Mouse (Mus musculus): ENCODE measurements around the gene Gabpa. TPM values are rescaled to one million over a fixed set of nuclear protein-coding genes. Genes with fewer than 3 reads are reported as not detected.

Gene Gabpa
- total RNA-seq (2021) = 10 to 100 TPM; 16.4 to 24.0 TPM

GRCm38 (mm10) chr16:84834745-84835440 is at the start of gene Gabpa:
Gabpa (plus strand) TSS chr16:84834925.
- peak; percentile 92 to 93 for DNase-seq (ENCODE audit: low spot score in 2 of 2)
- intact Hi-C loops (cut with DNase I) = loop anchor here (2.0 to 5.0 kb wide), 2 partner anchors 98 to 338 kb away; partner anchors contain the start of genes App and Mrpl39

- no peak for DNase-seq (ENCODE audit: low spot score in 2 of 2)
- intact Hi-C loops (cut with DNase I) = no loop called here
Measured at GRCm38 (mm10) chr16:84784966-84785365, 49.8 kb upstream of the Gabpa start.

- intact Hi-C loops (cut with DNase I) = no loop called here
- no peak for DNase-seq (ENCODE audit: low spot score in 2 of 2)
Measured at GRCm38 (mm10) chr16:84790595-84791165, 44.0 kb upstream of the Gabpa start.

GRCm38 (mm10) chr16:84793401-84793800 is 41.3 kb upstream of the Gabpa start:
- intact Hi-C loops (cut with DNase I) = no loop called here

GRCm38 (mm10) chr16:84795337-84795736 is 39.4 kb upstream of the Gabpa start:
- intact Hi-C loops (cut with DNase I) = no loop called here
- no peak for DNase-seq (ENCODE audit: low spot score in 2 of 2)

More at GRCm38 (mm10) chr16:84793401-84793800, 41.3 kb upstream of the Gabpa start:
- DNase-seq (ENCODE audit: low spot score in 2 of 2) = no peak

- no peak for DNase-seq (ENCODE audit: low spot score in 2 of 2)
- intact Hi-C loops (cut with DNase I) = no loop called here
Measured at GRCm38 (mm10) chr16:84796678-84797077, 38.0 kb upstream of the Gabpa start.

- no peak for DNase-seq (ENCODE audit: low spot score in 2 of 2)
- intact Hi-C loops (cut with DNase I) = no loop called here
Measured at GRCm38 (mm10) chr16:84800038-84800437, 34.7 kb upstream of the Gabpa start.

- intact Hi-C loops (cut with DNase I) = no loop called here
- DNase-seq (ENCODE audit: low spot score in 2 of 2) = no peak
Measured at GRCm38 (mm10) chr16:84802217-84802616, 32.5 kb upstream of the Gabpa start.

GRCm38 (mm10) chr16:84804866-84805265 is 29.9 kb upstream of the Gabpa start:
- no peak for DNase-seq (ENCODE audit: low spot score in 2 of 2)
- intact Hi-C loops (cut with DNase I) = no loop called here

GRCm38 (mm10) chr16:84806175-84806574 is 28.6 kb upstream of the Gabpa start:
- intact Hi-C loops (cut with DNase I) = no loop called here
- no peak for DNase-seq (ENCODE audit: low spot score in 2 of 2)

GRCm38 (mm10) chr16:84807874-84808273 is 26.9 kb upstream of the Gabpa start:
- intact Hi-C loops (cut with DNase I) = no loop called here
- DNase-seq (ENCODE audit: low spot score in 2 of 2) = no peak

- intact Hi-C loops (cut with DNase I) = no loop called here
Measured at GRCm38 (mm10) chr16:84810254-84810653, 24.5 kb upstream of the Gabpa start.

GRCm38 (mm10) chr16:84813852-84814251 is 20.9 kb upstream of the Gabpa start:
- intact Hi-C loops (cut with DNase I) = loop anchor here (2.0 kb wide), 1 partner anchor 39 kb away; the partner anchor contains the start of gene Jam2
- DNase-seq (ENCODE audit: low spot score in 2 of 2) = no peak

More at GRCm38 (mm10) chr16:84810254-84810653, 24.5 kb upstream of the Gabpa start:
- DNase-seq (ENCODE audit: low spot score in 2 of 2) = no peak

GRCm38 (mm10) chr16:84814511-84814910 is 20.2 kb upstream of the Gabpa start:
- DNase-seq (ENCODE audit: low spot score in 2 of 2) = no peak
- intact Hi-C loops (cut with DNase I) = loop anchor here (2.0 kb wide), 1 partner anchor 40 kb away; the partner anchor contains the start of gene Jam2

GRCm38 (mm10) chr16:84817423-84817822 is 17.3 kb upstream of the Gabpa start:
- DNase-seq (ENCODE audit: low spot score in 2 of 2) = no peak
- intact Hi-C loops (cut with DNase I) = no loop called here

- DNase-seq (ENCODE audit: low spot score in 2 of 2) = no peak
- intact Hi-C loops (cut with DNase I) = no loop called here
Measured at GRCm38 (mm10) chr16:84825009-84825408, 9.7 kb upstream of the Gabpa start.

GRCm38 (mm10) chr16:84831696-84832095 is 3.0 kb upstream of the Gabpa start:
- intact Hi-C loops (cut with DNase I) = loop anchor here (5.0 kb wide), 1 partner anchor 94 kb away; the partner anchor contains the start of gene Mrpl39
- DNase-seq (ENCODE audit: low spot score in 2 of 2) = no peak

- intact Hi-C loops (cut with DNase I) = loop anchor here (5.0 kb wide), 1 partner anchor 95 kb away; the partner anchor contains the start of gene Mrpl39
Measured at GRCm38 (mm10) chr16:84832736-84833135, 2.0 kb upstream of the Gabpa start.

GRCm38 (mm10) chr16:84834344-84834743 is 381 bp upstream of the Gabpa start:
- intact Hi-C loops (cut with DNase I) = loop anchor here (2.0 to 5.0 kb wide), 2 partner anchors 97 to 338 kb away; partner anchors contain the start of genes App and Mrpl39
- DNase-seq (ENCODE audit: low spot score in 2 of 2) = no peak

More at GRCm38 (mm10) chr16:84832736-84833135, 2.0 kb upstream of the Gabpa start:
- DNase-seq (ENCODE audit: low spot score in 2 of 2) = no peak

- intact Hi-C loops (cut with DNase I) = loop anchor here (2.0 kb wide), 1 partner anchor 337 kb away; the partner anchor contains the start of gene App
Measured at GRCm38 (mm10) chr16:84835441-84835822, 707 bp downstream of the Gabpa start, which contains the start of gene Atp5j. Atp5j (minus strand) TSS chr16:84835625.

More at GRCm38 (mm10) chr16:84835441-84835822, 707 bp downstream of the Gabpa start, which contains the start of gene Atp5j:
- peak; percentile 88 to 89 for DNase-seq (ENCODE audit: low spot score in 2 of 2)
